Mouse (Mus musculus) lung, postnatal 0 days (tissue): Measurements from ENCODE around the gene Ap5b1. TPM values are rescaled to one million over a fixed set of nuclear protein-coding genes. Genes with fewer than 3 reads are reported as not detected.

Source experiments
- ATAC-seq: fragments of 200-750 bp; cut with Nextera tagmentation; 2 replicates; pipeline ENCODE4 v1.8.0; 2017; ENCODE audit warnings: moderate library complexity
- DNase-seq: peaks from one replicate; pipeline ENCODE4 v3.0.0-alpha.2; 2016; ENCODE audit warnings: low spot score
- H3K27ac ChIP-seq: fragments of 300-500 bp; sonication (generic); 2 replicates; pipeline ENCODE4 v1.5.1; 2014; ENCODE audit warnings: antibody characterized with exemption, mild to moderate bottlenecking, low read length, mixed read lengths
- H3K27me3 ChIP-seq: fragments of 300-500 bp; sonication (generic); replicated peaks from 2 replicates; pipeline ENCODE4 v1.6.1; 2014; ENCODE audit warnings: low read length, mixed read lengths; ENCODE audit not compliant: insufficient read depth
- H3K36me3 ChIP-seq: fragments of 300-500 bp; sonication (generic); 2 replicates; pipeline ENCODE4 v1.6.1; 2014; ENCODE audit warnings: low read length, mixed read lengths; ENCODE audit not compliant: insufficient read depth
- H3K4me1 ChIP-seq: fragments of 300-500 bp; sonication (generic); 2 replicates; pipeline ENCODE4 v1.6.1; 2014; ENCODE audit warnings: antibody characterized with exemption, low read depth, low read length, mixed read lengths; ENCODE audit not compliant: insufficient read depth
- H3K4me2 ChIP-seq: fragments of 300-500 bp; sonication (generic); replicated peaks from 2 replicates; pipeline ENCODE4 v1.6.1; 2014; ENCODE audit warnings: low read depth, mild to moderate bottlenecking, low read length, moderate library complexity, mixed read lengths
- H3K4me3 ChIP-seq: fragments of 300-500 bp; sonication (generic); 2 replicates; pipeline ENCODE4 v1.5.1; 2014; ENCODE audit warnings: low read depth, low read length
- H3K9ac ChIP-seq: fragments of 300-500 bp; sonication (generic); replicated peaks from 2 replicates; pipeline ENCODE4 v1.6.1; 2014; ENCODE audit warnings: low read depth, mild to moderate bottlenecking
- H3K9me3 ChIP-seq: fragments of 300-500 bp; sonication (generic); 2 replicates; pipeline ENCODE4 v1.6.1; 2016; ENCODE audit warnings: low read length, mixed read lengths
- CTCF ChIP-seq: IDR thresholded peaks from 2 replicates; pipeline ENCODE4 v1.5.1; 2016; ENCODE audit warnings: antibody characterized with exemption, mild to moderate bottlenecking
- EP300 ChIP-seq: IDR thresholded peaks from 2 replicates; pipeline ENCODE4 v1.6.1; 2016; ENCODE audit warnings: antibody characterized with exemption, mild to moderate bottlenecking, control low read depth
- WGBS: fragments of 180-500 bp; shearing (Covaris S2); extraction: QIAGEN DNeasy Blood & Tissue Kit; methylation state at CpG from one replicate; pipeline ENCODE4 v1.1.7; 2014; 5-methylcytosine and 5-hydroxymethylcytosine counted together
- polyA plus RNA-seq: library from polyadenylated mRNA; unstranded; fragments of >200 nt; fragmentation: Nextera tagmentation; extraction: Ambion mirVana; gene quantifications from 2 replicates; pipeline ENCODE4 v1.2.1, GENCODE M21; 2015

The Ap5b1 gene
- polyA plus RNA-seq, 1 experiment from 2014 or later = 4.3 TPM

DNA sequence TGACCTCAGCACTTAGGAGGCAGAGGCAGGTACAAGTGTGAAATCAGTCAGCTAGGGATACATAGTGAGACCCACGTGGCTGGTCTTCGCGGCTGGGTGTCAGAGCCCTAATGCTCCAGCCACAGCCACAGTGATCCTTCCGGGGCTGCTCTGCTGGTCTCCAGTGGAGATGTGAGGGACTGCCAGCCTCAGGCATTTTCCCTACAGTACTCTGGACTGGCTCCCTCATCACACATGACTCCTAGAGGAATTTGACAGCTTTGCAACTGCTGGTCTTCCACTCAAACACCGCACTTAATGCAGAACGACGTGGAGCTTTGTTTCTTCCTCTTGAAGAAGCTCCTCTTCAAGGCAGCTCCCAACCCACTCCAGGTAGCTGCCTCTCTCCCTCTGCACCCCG is 38.4 kb downstream of the Ap5b1 start:
- DNase-seq = no peak
- WGBS = 78% methylated on average over 8 of the region's 8 CpGs
- Histone ChIP-seq H3K27ac (no peak overlapping the region), H3K36me3 (peaks cover 44% of the 10 kb centered on the region), H3K4me3 (no peak overlapping the region), H3K4me2 (no peak overlapping the region), H3K9ac (no peak overlapping the region), H3K4me1 (peaks cover 11% of the 10 kb centered on the region), H3K27me3 (no peaks in the 10 kb centered on the region), H3K9me3 (no peaks in the 10 kb centered on the region)
- TF ChIP-seq EP300 = no peak
- peak; percentile 17 for TF ChIP-seq CTCF
- no peak for ATAC-seq

DNA sequence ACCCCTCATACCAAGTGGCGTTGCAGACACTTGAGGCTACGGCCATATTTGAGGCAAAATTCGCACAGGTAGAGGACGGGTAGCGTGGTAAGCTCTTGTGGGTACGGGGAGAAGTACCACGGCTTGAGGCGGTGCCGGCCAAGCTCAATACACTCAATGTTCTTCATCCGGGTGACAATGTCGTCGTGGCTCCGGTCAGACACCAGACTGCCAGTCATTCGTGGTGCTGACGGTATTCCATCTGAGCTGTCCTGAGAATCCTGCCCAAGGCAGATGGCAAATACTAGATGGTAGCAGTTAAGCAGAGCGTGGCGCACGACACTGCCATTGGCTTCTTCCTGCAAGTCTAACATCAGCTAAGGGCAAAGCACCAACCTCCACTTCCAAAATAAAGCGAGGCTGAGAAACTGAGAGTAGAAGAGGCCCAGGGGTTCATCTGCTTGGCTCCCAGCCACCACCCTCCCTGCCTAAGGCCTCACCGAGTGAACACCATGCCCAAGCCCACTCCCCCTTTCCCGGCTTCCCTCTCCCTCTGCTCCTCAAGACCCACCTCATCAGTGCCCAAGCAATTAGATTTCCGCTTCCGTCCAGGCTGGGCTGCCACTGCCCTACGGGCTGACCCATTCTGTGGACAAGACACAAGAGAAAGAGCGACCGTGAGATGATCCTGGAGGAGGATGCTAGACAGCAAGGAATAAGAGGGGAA is 40.0 kb downstream of the Ap5b1 start:
- 90% methylated on average over 26 of the region's 26 CpGs for WGBS
- DNase-seq (no peak), ATAC-seq (no peak)
- Histone ChIP-seq H3K36me3 (peaks cover 44% of the 10 kb centered on the region), H3K4me1 (peaks cover 6% of the 10 kb centered on the region; the same call in 1 of the 2 replicates), H3K4me3 (no peak overlapping the region), H3K27ac (no peak overlapping the region), H3K9ac (no peak overlapping the region), H3K27me3 (no peaks in the 10 kb centered on the region), H3K9me3 (no peaks in the 10 kb centered on the region), H3K4me2 (no peak overlapping the region)
- TF ChIP-seq EP300 = no peak
- TF ChIP-seq CTCF = no peak

DNA sequence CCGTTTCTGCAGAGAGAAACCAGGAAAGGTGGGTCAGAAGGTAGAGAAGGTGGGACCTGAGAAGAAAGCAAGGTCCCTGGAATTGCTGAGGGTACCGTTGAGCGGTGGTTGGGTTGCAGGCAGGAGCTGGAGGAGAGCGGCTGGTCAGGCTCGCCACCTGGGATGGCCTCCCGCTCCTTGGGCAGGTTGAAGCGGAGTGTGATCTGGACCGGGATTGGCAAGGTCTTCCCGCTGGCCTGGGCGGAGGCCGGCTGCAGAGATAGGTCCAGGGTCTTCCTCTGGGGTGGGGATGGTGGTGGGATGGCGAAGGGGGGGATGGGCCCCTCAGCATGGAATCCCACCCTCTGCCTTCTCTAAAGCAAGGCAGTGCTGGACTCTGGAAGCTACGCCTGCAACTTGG is 40.9 kb downstream of the Ap5b1 start:
- H3K27ac ChIP-seq = no peak overlapping the region
- DNase-seq (no peak), ATAC-seq (no peak)
- H3K9me3 ChIP-seq = no peaks in the 10 kb centered on the region
- H3K36me3 ChIP-seq = peaks cover 44% of the 10 kb centered on the region
- no peak overlapping the region for H3K9ac ChIP-seq
- peaks cover 6% of the 10 kb centered on the region; the same call in 1 of the 2 replicates for H3K4me1 ChIP-seq
- H3K27me3 ChIP-seq = no peaks in the 10 kb centered on the region
- no peak for TF ChIP-seq CTCF
- TF ChIP-seq EP300 = no peak
- WGBS = 95% methylated on average over 13 of the region's 13 CpGs
- H3K4me2 ChIP-seq = peak overlapping the region; percentile 72
- H3K4me3 ChIP-seq = no peak overlapping the region

DNA sequence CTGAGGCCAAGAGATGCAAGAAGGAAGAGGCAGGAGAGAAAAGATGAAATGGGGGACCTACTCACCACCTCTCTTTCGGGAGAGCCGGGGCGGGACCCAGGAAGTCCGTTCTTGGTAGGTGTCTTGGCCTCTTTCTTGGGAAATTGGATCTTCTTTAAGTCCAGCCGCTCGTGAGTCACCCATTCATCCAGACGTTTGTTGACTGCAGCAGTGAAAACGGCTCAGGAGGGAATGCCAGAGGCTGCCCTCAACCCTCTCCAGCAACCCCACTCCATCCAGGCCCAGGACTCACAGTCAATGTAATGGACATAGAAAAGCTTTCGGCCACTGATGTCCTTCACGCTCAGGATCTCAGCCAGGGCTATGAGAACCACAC is 41.3 kb downstream of the Ap5b1 start:
- Histone ChIP-seq H3K4me3 (peak overlapping the region; percentile 85), H3K9ac (peak overlapping the region; percentile 83), H3K27me3 (no peaks in the 10 kb centered on the region), H3K36me3 (peaks cover 42% of the 10 kb centered on the region), H3K27ac (peak overlapping the region; percentile 98), H3K9me3 (no peaks in the 10 kb centered on the region), H3K4me2 (peak overlapping the region; percentile 72), H3K4me1 (peaks cover 6% of the 10 kb centered on the region; the same call in 1 of the 2 replicates)
- TF ChIP-seq CTCF (no peak), EP300 (no peak)
- ATAC-seq (no peak), DNase-seq (no peak)
- WGBS = 51% methylated on average over 10 of the region's 10 CpGs

DNA sequence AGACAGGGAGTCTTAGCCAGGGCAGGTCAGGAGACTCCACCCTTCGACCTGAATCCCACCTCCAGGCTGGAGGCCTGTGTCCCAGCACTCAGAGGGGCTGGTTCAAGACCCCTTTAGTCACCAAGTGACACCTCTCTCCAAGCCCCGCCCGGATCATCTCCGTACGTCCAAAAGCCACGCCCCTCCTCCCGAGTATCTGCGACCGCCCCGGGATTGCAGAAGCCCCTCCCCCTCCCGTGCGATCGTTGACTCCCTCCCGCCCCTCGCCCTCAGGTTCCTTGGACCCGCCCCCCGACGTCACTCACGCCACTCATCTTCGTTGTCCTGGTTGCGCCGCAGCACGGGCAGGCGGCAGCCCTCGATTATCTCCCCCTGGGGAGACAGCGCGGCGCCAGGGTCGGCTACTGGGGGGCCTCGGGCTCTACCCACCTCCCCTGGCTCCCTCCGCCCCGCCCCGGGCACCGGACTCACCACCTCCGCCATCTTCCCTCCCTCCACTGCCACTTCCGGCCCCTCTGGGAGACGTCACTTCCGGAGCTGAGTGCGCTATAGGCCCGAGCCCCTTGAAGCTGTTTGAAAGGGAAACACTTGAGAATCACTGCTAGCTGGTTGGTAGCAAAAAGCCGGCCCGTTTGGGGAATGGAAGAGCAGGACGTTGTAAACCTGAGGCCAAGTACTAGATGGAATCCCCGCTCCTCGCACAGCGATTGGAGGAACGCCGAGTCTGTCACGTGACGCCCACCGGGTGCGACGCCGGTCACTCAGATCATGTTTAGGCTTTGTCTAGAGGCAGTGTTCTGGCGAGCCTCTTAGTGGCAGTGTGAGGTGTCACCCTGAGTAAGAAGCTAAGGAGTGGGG is 42.0 kb downstream of the Ap5b1 start, which contains the start of gene Kat5:
Kat5 (minus strand) TSS at position 691 of the 858 bp plus-strand sequence.
- H3K27ac ChIP-seq = peak within 1 kb of the TSS; percentile 98
- peak within 1 kb of the TSS; percentile 85 for H3K4me3 ChIP-seq
- peak within 1 kb of the TSS; percentile 83 for H3K9ac ChIP-seq
- WGBS = 1% methylated on average over 36 of the region's 55 CpGs
- peak within 1 kb of the TSS; percentile 72 for H3K4me2 ChIP-seq
- H3K4me1 ChIP-seq = peaks cover 6% of the 10 kb centered on the region; the same call in 1 of the 2 replicates
- TF ChIP-seq EP300 (peak; percentile 18; the same call in 1 of the 2 replicates), CTCF (peak; percentile 52)
- ATAC-seq (peak; percentile 93), DNase-seq (peak; percentile 96)
- H3K27me3 ChIP-seq = no peaks in the 10 kb centered on the region
- H3K36me3 ChIP-seq = peaks cover 36% of the 10 kb centered on the region
- H3K9me3 ChIP-seq = no peaks in the 10 kb centered on the region

DNA sequence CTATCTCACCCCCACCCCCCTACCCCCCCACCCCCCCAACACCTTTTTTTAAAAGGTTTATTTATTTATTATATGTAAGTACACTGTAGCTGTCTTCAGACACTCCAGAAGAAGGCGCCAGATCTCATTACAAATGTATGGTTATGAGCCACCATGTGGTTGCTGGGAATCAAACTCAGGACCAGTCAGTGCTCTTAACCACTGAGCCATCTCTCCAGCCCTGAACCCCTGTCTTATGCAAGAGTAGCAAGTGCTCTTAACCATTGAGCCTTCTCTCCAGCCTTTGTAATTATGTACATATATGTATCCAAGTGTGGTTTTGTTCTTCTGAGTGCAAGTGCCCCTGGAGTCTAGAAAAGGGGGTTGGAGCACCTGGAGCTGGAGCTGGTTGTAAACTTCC is 44.1 kb downstream of the Ap5b1 start:
- H3K27me3 ChIP-seq = no peaks in the 10 kb centered on the region
- H3K36me3 ChIP-seq = peaks cover 18% of the 10 kb centered on the region; the same call in 1 of the 2 replicates
- WGBS = 86% methylated on average over 1 of the region's 1 CpGs
- peak; percentile 41 for DNase-seq
- peaks cover 15% of the 10 kb centered on the region; the same call in 1 of the 2 replicates for H3K4me1 ChIP-seq
- no peak overlapping the region for H3K9ac ChIP-seq
- no peak overlapping the region for H3K4me3 ChIP-seq
- no peak for TF ChIP-seq CTCF
- no peak for TF ChIP-seq EP300
- no peak for ATAC-seq
- H3K9me3 ChIP-seq = no peaks in the 10 kb centered on the region
- H3K4me2 ChIP-seq = no peak overlapping the region
- H3K27ac ChIP-seq = no peak overlapping the region
